Mouse (Mus musculus): Measurements from ENCODE around the gene Ptgis.

The Ptgis gene

DNA sequence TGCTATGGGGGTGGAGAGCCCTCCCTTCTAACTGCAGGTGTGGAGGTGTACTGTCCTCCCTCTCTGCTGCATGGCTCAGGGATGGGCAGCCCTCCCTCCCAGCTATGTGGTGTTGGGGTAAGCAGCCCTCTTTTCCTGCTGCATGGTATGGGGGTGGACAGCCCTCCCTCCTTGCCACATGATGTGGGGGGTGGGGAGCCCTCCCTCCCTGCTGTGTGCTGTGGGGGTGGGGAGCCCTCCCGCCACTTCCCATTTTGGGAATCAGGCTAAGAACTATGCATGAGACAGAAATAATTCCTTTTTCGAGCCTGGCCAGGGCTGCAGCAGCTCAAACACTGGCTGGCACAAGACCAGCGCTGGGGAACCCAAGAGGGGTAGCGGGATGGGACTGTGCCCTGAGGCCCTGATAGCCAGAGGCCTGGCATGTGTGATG, 84.8 kb downstream of the Ptgis start:
- peak; percentile 12 for DNase-seq (ENCODE audit: low read depth)

DNA sequence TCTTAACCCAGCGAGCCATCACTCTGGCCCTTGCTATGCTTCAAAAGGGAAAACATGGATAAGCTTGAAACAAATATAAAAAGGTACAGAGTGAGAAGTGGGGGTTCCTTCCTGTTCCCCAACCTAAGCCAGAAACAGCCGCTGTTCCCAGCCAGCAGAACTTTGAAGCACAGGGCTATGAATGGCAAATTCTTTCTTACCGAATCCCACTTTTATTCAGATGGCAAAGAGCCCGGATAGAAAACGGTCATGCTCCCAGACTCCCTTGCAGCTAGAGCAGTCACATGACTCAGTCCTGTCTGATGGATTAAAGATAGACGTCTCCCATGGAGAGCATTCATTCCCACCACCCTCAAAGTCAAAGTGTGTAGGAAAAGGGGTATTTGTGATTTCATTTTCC, 89.5 kb downstream of the Ptgis start:
- peak; percentile 55 for DNase-seq (ENCODE audit: low read depth)

DNA sequence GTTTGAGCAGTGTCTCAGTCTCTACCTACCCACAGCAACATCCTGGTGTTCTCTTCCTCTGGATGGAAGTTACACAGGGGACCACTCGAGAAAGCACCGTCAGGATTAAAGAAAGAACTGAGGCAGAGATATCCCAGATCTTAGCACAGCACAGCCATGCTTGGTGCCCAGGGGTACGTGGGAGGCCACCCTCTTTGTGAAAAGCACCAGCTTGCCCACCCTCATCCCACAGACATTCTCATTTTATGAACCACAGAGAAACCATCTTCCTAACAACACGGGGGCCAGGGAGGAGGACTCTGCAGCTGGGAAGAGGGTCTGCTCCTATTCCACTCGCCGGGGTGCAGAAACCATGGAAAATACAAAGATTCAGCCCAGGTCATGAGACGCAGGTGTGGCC, 90.3 kb downstream of the Ptgis start:
- no peak for DNase-seq (ENCODE audit: low read depth)

DNA sequence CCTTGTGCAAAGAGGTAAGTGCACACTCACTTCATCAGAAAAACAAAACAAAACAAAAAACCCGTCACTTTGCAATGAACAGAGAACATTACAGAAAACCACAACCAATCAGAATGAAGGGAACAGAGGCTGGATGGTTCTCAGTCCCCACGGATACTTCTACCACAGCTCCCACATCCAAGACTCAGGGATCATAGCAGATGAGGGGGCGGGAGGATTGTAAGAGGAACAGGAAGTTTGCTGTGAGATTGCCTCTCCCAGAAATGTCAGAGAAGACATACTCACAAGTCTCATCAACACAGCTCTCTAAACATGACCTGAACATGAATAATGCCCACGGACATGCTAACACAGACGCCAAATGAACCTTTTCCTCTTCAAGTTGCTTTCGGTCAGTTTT, 91.4 kb downstream of the Ptgis start:
- DNase-seq (ENCODE audit: low read depth): no peak

DNA sequence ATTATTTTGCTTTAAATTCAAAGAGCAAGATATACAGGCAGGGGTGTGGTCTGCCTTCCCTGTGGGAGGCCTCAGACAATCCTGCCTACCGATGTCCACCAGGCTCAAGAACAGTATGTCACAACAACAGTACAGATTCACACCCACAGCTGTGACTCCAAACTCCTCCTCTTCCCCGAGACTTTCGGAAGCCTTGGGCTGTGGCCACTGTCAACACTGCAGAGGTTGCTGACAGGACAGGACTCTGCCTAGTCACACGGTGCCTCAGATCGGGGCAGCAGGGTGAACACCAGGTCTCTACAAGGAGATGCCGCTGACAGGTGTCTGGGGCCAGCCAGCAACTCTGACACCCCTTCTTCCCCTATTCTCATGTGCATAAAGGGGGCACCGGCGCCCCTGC, 92.7 kb downstream of the Ptgis start:
- DNase-seq (ENCODE audit: low read depth): no peak

DNA sequence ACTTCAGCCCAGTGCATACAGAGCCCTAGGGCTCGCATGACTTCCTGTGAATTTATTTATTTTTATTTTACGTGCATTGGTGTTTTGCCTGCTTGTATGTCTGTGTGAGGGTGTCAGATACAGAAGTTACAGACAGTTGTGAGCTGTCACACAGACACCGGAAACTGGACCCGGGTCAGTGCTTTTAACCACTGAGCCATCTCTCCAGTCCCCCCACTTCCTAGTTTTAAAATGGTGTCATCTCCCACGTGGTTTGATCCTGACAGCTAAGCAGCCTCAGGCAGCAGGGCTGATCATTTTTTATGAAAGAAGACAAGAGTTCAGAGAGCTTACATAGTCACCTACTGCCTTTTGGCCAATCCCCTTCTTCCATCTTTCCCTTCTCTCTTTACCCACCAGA, 94.5 kb downstream of the Ptgis start:
- no peak for DNase-seq (ENCODE audit: low read depth)

DNA sequence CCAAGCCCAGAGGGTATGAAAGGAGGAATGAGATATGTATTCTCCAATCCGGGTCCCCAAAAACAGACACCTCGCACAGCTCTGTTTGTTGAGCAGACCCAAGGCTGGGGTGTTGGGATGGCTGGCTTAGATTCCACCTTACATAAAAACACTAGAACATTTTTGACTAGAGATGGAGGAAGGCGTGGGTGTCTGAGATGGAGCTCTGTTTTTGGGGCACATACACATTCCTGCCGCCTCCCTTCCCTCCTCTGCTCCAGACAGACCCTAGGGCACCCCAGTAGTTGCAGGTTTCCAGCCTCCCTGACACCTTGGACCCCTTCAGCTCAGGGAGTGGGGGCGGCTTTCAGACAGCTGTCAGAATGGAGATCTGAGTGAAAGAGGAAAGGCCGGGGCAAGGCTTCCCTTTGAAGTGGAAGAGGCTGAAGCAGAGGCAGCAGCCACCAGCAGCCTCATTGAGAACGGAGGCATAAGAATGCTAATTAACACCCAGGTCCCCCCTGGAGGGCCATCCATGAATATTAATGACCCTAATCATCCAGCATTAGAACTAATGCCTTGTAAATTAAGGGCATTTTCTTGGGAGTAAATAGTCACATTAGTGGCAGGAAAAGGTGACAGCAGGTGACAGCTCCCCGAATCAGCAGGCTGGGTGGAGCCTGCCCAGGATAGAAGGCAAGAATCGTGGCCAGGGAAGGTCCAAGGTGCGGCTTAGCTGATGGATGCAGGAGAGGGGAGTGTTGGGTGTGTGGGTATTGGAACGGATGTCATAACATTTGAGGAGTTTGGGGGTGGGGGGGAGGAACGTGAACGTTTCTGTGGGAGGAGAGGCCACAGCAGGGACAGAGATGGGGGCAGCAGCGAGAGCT, 95.7 kb downstream of the Ptgis start:
- no peak for DNase-seq (ENCODE audit: low read depth)

DNA sequence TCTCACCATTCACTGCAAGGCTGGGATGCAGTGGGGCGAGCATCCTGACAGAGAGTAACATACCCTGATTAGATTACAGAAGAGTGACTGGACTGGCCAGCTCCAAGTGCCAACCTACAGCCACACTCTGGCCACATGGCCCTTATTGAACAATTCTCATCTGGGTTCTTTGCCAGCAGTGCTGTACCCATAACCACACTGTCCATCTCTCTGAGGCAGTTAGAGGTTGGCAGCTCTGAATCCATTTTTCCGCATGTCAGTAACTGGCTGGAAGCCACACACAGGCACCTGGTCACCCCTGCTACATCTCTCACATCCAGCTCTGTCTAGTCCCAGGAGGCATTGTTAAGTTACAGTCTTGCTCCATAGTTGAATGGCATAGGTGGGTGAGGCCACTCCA, 96.5 kb downstream of the Ptgis start:
- DNase-seq (ENCODE audit: low read depth): no peak

DNA sequence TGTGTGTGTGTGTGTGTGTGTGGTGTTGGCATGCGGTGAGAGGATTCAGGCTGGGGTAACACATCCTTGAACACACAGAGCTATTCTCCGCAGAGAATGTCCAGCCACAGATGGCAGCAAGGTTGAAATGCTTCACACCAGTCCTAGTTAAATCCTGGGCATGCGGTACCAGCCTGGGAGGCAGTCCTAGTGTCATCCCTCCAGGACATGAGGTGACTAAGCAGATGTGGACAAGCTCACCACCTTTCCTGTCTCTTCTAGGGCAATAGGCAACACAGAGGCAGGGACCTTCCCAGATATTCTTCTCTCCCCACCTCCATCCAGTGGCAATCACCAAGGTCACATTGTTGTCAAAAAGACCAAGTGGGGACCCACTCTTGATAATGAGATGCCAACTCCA, 98.1 kb downstream of the Ptgis start:
- no peak for DNase-seq (ENCODE audit: low read depth)

DNA sequence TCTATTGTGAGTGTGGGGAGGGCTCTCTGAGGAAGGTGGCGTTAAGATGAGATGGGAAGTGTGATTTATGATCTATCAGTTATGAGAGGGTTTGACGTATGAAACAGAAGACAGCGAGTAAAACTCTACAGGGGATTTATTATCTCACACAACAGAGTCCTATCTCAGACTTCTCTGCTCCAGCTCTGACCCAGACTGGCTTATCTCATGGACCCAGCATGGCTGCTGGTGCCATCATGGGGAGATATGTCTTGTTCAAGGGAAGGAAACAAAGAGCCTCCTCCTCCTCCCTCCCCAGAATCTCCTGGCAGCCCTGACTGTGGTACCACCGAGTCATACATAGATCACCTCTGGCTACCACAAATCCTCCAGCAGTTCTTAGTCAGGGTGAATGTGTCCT, 98.6 kb downstream of the Ptgis start:
- no peak for DNase-seq (ENCODE audit: low read depth)

All from NIH3T3 (cell line).